Mouse (Mus musculus) cerebellum, postnatal 10 days (tissue): ENCODE measurements around the gene Axin1.

Experiments
- DNase-seq, 2 experiments: peaks; one replicate each; pipeline ENCODE4 v3.0.0; 2021; ENCODE audit warnings: mixed read lengths in 2 of 2

The Axin1 gene

GRCm38 (mm10) chr17:26240120-26240790, 101.8 kb downstream of the Axin1 start:
- DNase-seq = no peak

DNA sequence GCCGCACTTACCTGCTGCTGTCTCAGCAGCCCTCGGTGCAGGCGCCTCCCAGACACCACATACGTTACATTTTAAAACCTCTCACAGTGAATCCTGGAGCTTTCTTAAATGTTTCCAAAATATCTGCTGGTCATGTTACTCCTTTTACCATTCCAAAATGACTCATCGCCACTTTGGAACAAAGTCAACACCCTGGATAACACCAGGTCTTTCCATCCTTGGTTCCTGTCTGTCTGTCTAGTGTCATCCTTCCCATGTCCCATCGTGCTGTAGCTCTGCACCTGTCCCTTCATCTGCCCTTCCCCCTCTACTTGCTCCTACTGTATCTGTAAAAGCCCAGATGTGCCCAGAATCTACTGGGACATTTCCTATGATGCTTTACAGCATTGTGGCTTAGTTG, 102.5 kb downstream of the Axin1 start:
- no peak for DNase-seq

DNA sequence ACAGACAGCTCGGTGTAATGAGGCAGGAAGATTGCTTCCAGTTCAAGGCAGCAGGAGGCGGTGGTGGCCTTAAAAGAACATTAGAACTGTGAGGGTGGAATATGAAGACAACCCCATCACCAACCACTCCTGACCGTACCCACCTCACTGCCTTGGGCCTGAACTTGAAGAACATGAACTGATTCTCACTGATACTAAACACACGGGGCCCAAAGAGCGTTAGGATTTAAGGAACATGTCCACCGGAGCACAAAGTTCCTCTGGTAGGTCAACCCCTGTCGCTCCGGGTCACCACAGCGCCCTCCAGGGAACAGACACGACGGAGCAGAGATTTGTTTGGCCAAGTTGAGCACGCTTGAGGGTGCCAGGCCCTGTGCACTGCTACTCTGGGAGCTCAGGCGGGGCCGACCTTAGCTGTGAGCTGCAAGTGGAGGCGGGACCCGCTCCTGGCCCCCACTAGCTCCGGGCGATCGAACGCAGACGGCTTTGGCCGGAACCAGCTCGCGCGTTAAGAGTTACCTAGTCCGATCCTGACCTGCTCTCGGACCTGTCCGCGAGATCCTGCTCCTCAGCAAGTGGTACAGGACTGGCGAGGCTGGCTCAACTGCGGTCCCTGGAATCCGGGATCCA, 105.1 kb downstream of the Axin1 start:
- peak in 1 of 2 experiments; percentile 70 for DNase-seq

DNA sequence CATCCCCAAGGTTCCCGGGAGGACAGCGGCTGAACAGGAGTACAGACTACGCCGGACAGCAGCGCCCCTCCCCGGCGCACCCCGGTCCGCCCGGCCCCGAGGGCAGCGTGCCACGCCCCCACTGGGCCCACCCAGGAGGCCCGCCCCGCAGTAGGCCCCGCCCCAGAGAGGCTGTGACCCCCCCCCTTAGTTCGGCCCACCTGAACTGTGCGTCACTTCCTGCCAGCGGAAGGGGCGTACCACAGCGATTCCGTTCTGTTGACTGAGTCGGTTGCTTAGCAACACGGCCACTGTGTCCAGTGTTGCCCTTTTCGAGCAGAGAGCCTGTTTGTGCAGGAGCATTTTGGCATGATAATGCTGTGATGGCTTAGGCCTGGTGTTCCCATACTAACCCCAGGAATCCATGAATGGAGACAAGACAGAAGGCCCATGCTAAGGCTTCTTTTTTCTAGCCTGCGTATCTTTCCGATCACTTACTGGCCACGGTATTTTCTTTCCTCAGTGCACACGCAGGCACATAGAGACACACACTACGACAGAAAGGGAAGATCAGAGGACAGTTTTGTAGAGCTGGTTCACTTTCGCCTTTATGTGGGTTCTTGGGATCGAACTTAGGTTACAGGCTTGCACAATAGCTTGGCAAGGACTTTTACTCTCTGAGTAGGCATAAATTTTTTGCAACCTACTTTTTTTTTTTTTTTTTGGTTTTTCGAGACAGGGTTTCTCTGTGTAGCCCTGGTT, 105.8 kb downstream of the Axin1 start, which contains the start of gene Fam234a:
Fam234a (minus strand) TSS at position 142 of the 741 bp plus-strand sequence.
- peak; percentile 97 to 98 for DNase-seq
